Mouse (Mus musculus) hindbrain, embryonic 13.5 days (tissue): ENCODE data around the gene Arvcf. TPM values are rescaled to one million over a fixed set of nuclear protein-coding genes. Genes with fewer than 3 reads are reported as not detected.

ENCODE experiments used
- ATAC-seq: fragments of 200-750 bp; cut with Nextera tagmentation; 2 replicates; pipeline ENCODE4 v1.8.0; 2017; ENCODE audit warnings: moderate TSS enrichment; ENCODE audit not compliant: low FRiP score
- H3K27ac ChIP-seq: fragments of 300-500 bp; sonication (generic); 2 replicates; pipeline ENCODE4 v1.5.1; 2015; ENCODE audit warnings: inconsistent platforms, mild to moderate bottlenecking, moderate library complexity
- H3K27me3 ChIP-seq: fragments of 300-500 bp; sonication (generic); 2 replicates; pipeline ENCODE4 v1.6.1; 2015; ENCODE audit warnings: mild to moderate bottlenecking, inconsistent platforms
- H3K36me3 ChIP-seq: fragments of 300-500 bp; sonication (generic); 2 replicates; pipeline ENCODE4 v1.6.1; 2015; ENCODE audit warnings: mild to moderate bottlenecking, inconsistent platforms
- H3K4me1 ChIP-seq: fragments of 300-500 bp; sonication (generic); replicated peaks from 2 replicates; pipeline ENCODE4 v1.6.1; 2015; ENCODE audit warnings: inconsistent platforms
- H3K4me2 ChIP-seq: fragments of 300-500 bp; sonication (generic); 2 replicates; pipeline ENCODE4 v1.6.1; 2015; ENCODE audit warnings: inconsistent platforms, mild to moderate bottlenecking, moderate library complexity
- H3K4me3 ChIP-seq: fragments of 300-500 bp; sonication (generic); 2 replicates; pipeline ENCODE4 v1.5.1; 2015; ENCODE audit warnings: mild to moderate bottlenecking, inconsistent platforms
- H3K9ac ChIP-seq: fragments of 300-500 bp; sonication (generic); 2 replicates; pipeline ENCODE4 v1.6.1; 2015; ENCODE audit warnings: mild to moderate bottlenecking, inconsistent platforms
- H3K9me3 ChIP-seq: fragments of 300-500 bp; sonication (generic); 2 replicates; pipeline ENCODE4 v1.6.1; 2016; ENCODE audit warnings: inconsistent platforms
- WGBS: fragments of 180-500 bp; shearing (Covaris S2); methylation state at CpG from one replicate; pipeline ENCODE4 v1.1.7; 2015; 5-methylcytosine and 5-hydroxymethylcytosine counted together
- polyA plus RNA-seq: library from polyadenylated mRNA; unstranded; fragments of >200 nt; fragmentation: Nextera tagmentation; extraction: Ambion mirVana; gene quantifications from 2 replicates; pipeline ENCODE4 v1.2.1, GENCODE M21; 2015

The Arvcf gene
- polyA plus RNA-seq, 1 experiment from 2014 or later: 81.1 TPM

DNA sequence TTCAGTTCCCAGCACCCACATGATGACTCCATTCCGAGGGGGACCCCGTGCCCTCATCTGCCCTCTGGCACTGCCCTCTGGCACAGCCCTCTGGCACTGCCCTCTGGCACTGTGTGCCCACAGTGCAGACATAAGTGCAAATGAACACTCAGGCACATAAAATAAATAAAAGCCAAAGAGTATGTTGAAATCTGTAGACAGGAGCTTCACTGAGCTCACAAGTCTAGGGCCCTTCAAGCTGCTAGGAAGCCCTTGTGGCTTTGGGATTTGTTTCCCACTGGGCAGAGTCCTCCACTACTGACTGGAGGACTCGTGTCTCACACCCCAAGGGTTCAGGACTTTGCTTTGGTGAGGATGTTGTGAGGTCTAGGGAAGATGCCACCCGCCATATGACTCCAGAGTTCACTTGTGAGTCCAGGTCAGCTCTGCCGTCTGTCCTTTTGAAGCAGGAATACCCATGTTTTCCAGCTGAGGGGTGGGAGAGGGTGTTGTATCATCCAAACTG, 80.1 kb downstream of the Arvcf start:
- Histone ChIP-seq H3K27me3 (no peaks in the 10 kb centered on the region), H3K9me3 (no peaks in the 10 kb centered on the region), H3K4me1 (peaks cover 36% of the 10 kb centered on the region), H3K4me3 (no peak overlapping the region), H3K4me2 (no peak overlapping the region), H3K27ac (no peak overlapping the region), H3K36me3 (peaks cover 8% of the 10 kb centered on the region), H3K9ac (peak overlapping the region; percentile 43; the same call in 1 of the 2 replicates)
- no peak for ATAC-seq
- 88% methylated on average over 5 of the region's 5 CpGs for WGBS

DNA sequence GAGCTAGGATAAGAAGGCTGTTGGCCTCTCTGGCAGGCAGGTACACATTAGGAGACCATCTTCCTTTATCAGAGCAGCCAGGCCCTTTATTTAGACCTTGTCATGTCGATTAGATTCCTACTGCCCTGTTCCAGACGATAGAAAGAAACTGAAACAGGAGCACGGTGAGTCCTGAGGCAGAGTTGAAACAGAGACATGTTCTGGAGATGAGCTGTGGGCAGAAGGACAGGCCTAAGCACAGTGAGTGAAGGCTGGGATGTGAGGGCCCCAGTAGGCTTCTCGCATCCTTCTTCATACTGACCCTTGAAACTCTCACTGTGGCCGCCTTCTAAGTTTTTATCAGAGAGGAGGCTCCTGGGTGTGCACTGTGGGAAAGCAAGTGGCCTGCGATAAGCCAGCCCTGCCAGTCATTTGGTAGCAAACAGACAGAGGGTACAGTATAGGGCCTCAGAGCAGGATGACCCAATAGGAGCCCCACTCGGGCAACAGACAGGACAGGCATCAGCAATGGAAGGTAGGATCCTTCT, 80.6 kb downstream of the Arvcf start:
- Histone ChIP-seq H3K27ac (no peak overlapping the region), H3K4me3 (no peak overlapping the region), H3K4me1 (peaks cover 33% of the 10 kb centered on the region), H3K4me2 (no peak overlapping the region), H3K9me3 (no peaks in the 10 kb centered on the region), H3K27me3 (no peaks in the 10 kb centered on the region), H3K9ac (peak overlapping the region; percentile 43), H3K36me3 (peaks cover 4% of the 10 kb centered on the region)
- 90% methylated on average over 7 of the region's 7 CpGs for WGBS
- no peak for ATAC-seq

DNA sequence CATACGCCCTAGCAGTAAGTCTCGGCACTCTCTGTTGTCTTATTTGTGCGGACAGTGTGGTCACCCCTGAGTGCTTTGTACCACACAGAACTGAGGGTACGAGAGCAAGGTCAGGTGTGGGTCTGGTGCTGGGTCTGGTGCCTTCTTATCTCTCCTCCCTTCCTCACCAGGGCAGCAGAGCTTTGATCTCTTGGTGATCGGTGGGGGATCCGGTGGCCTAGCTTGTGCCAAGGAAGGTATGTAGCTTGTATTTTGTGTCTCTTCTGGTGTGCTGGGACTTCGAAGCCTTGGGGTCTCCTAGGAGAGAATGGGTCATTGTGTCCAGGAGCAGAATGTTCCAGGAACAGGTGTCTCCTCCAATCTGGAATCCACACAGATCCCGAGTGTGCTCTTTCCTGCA, 81.7 kb downstream of the Arvcf start:
- H3K27me3 ChIP-seq: no peaks in the 10 kb centered on the region
- ATAC-seq: no peak
- H3K9me3 ChIP-seq: no peaks in the 10 kb centered on the region
- 89% methylated on average over 8 of the region's 8 CpGs for WGBS
- peaks cover 4% of the 10 kb centered on the region; the same call in 1 of the 2 replicates for H3K36me3 ChIP-seq
- H3K9ac ChIP-seq: no peak overlapping the region
- no peak overlapping the region for H3K4me3 ChIP-seq
- no peak overlapping the region for H3K4me2 ChIP-seq
- H3K4me1 ChIP-seq: peaks cover 22% of the 10 kb centered on the region
- no peak overlapping the region for H3K27ac ChIP-seq

DNA sequence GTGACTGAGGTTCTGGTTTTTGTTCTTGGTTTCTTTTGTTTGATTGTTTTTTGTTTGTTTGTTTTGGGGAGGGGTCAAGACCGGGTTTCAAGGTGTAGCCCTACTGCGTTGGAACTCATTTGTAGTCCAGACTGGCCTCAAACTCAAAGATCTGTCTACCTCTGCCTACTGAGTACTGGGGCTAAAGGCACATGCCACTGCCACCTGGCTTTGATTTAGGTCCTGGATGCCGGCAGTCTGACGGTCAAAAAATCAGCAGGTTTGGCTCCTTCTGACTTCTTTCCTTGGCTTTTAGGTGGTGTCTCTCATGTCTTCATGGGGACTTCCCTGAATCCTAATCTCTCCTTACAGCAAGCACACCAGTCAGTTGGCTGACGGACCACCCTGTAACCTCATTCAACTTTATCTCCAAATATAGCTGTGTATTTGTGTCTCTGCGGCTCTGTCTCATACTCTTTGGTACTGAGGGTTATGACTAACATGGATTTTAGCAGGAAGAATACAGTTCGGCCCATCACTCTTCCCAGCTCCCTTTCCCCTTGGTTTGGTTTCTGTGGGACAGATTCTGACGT, 82.7 kb downstream of the Arvcf start:
- H3K9ac ChIP-seq: no peak overlapping the region
- no peak overlapping the region for H3K27ac ChIP-seq
- H3K36me3 ChIP-seq: peaks cover 8% of the 10 kb centered on the region; the same call in 1 of the 2 replicates
- WGBS: 85% methylated on average over 8 of the region's 8 CpGs
- no peaks in the 10 kb centered on the region for H3K9me3 ChIP-seq
- H3K4me2 ChIP-seq: no peak overlapping the region
- H3K4me1 ChIP-seq: peaks cover 11% of the 10 kb centered on the region
- no peak for ATAC-seq
- no peaks in the 10 kb centered on the region for H3K27me3 ChIP-seq
- H3K4me3 ChIP-seq: no peak overlapping the region

DNA sequence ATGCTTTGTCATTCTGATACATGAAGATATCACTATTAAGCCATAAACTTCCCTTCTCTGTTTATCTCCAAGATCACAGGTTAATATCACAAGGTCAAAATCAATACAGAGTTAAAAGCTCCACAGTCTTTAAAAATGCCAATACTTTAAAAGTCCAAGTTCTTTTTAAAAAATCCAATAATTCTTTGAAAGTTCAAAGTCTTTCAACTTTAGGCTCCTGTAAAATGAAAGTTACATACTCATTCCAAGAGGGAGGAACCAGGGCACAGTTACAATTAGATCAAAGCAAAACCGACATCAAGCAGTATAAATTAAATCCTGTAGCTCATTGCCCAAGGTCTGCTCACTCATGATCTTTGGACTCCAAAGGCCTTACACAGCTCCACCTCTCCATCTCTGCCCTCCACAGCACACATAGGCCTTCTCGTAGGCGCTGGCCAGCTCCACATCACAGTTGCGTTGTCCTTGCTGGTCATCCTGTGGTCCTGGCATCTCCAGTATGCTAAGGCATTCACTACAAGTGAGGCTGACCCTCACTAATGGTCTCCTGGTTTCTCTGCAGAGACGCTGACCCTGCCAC, 85.4 kb downstream of the Arvcf start:
- H3K36me3 ChIP-seq: peaks cover 27% of the 10 kb centered on the region
- H3K9ac ChIP-seq: no peak overlapping the region
- no peak for ATAC-seq
- H3K4me1 ChIP-seq: no peaks in the 10 kb centered on the region
- no peaks in the 10 kb centered on the region for H3K27me3 ChIP-seq
- H3K27ac ChIP-seq: no peak overlapping the region
- WGBS: 95% methylated on average over 5 of the region's 5 CpGs
- no peak overlapping the region for H3K4me3 ChIP-seq
- H3K9me3 ChIP-seq: no peaks in the 10 kb centered on the region
- H3K4me2 ChIP-seq: no peak overlapping the region

DNA sequence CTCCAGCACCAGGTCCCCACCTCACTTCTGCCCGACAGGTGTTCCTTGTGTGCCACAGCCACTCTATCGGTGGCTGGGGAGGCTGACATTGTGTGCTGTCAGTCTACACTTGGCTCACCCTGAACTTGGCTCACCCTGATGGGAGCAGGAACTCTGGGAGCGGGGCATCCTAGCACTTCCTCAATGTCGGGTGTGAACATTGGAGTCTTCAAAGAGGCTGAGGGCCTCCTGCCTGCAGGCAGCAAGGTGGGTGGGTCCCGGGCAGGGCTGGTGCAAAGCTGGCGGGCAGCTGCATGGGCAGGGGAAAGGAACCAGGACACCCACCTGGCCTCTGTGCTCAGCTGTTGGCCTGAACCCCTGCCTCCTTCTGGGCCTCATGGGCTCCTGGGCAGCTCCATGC, 88.1 kb downstream of the Arvcf start:
- ATAC-seq: no peak
- Histone ChIP-seq H3K4me3 (no peak overlapping the region), H3K27ac (no peak overlapping the region), H3K27me3 (no peaks in the 10 kb centered on the region), H3K36me3 (peaks cover 35% of the 10 kb centered on the region), H3K9ac (no peak overlapping the region), H3K4me1 (no peaks in the 10 kb centered on the region), H3K9me3 (no peaks in the 10 kb centered on the region), H3K4me2 (no peak overlapping the region)
- 90% methylated on average over 4 of the region's 6 CpGs for WGBS

DNA sequence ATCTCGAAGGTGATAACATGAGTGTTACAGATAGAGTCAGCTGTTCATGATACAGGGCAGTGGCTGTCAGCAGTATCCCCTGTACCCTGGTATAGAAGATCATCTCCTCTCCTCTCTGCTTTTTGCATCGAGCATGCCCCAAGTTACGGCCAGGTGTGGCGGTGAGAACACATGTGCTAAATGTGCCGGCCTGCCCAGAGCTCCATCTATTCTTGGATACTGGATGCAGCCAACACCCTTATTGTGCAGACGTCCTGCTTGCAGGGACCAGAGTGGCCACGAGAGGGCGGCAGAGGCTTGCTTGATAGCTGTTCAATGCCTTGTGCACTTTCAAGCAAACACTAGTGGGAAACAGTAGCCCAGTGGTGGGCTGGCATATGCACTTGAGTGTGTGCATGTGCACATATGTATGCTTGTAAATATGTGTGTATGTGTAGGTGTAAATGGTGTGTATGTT, 95.4 kb downstream of the Arvcf start:
- H3K27me3 ChIP-seq: no peaks in the 10 kb centered on the region; the same call in 1 of the 2 replicates

DNA sequence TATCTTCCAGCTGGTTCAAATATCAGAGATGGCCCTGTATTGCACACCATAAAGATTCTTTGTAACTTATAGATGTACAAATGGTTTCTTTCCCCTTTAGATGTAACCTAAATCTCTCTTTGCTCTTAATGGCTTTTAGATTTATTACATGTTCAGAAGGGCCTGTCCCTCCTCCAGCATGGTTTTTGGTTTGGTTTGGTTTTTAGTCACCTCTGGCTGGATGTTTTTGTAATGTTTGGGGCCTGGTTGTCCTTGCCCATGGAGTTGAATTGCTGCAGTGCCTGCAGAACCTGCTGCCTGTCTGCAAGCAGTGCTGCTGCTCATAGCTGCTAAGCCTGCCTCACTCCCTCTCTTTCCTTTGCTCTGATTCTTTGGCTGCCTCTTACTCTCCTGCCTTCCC, 99.3 kb downstream of the Arvcf start:
- peaks cover 3% of the 10 kb centered on the region; the same call in 1 of the 2 replicates for H3K27me3 ChIP-seq
- H3K9ac ChIP-seq: no peak overlapping the region
- 0 out of 2 replicates have a peak, but pooled peaks cover 18% of the 10 kb centered on the region for H3K36me3 ChIP-seq
- H3K4me3 ChIP-seq: no peak overlapping the region
- no peak for ATAC-seq
- 0 out of 2 replicates have a peak, but pooled peaks cover 5% of the 10 kb centered on the region for H3K4me1 ChIP-seq
- H3K27ac ChIP-seq: no peak overlapping the region
- no peaks in the 10 kb centered on the region for H3K9me3 ChIP-seq
- H3K4me2 ChIP-seq: no peak overlapping the region

More for the DNA sequence above, 95.4 kb downstream of the Arvcf start:
- no peaks in the 10 kb centered on the region for H3K9me3 ChIP-seq
- H3K9ac ChIP-seq: no peak overlapping the region
- no peak overlapping the region for H3K4me3 ChIP-seq
- 30% methylated on average over 8 of the region's 8 CpGs for WGBS
- ATAC-seq: peak; percentile 86
- no peak overlapping the region for H3K4me2 ChIP-seq
- no peak overlapping the region for H3K27ac ChIP-seq
- H3K36me3 ChIP-seq: peaks cover 30% of the 10 kb centered on the region
- H3K4me1 ChIP-seq: no peaks in the 10 kb centered on the region

DNA sequence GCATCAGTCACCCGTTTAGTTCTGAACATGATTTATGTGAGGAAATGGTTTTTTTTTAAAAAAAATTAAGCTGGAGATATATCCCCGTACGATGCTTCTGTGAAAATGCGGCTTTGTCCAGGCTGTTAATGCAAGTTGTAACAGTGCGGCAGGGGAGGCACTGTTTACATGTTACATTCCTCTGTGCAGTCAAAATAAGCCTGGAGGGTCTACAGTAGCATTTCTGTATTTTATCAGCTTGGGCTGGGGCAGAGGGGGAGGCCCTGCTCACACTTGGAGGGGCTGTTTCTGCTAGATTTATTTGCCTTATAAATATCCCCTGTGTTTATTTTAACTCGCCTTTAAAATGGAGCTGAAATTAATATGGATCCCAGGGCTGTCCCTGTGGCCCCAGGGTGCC, 100.1 kb downstream of the Arvcf start:
- H3K4me1 ChIP-seq: 0 out of 2 replicates have a peak, but pooled peaks cover 5% of the 10 kb centered on the region
- WGBS: 83% methylated on average over 6 of the region's 6 CpGs
- no peak for ATAC-seq
- 0 out of 2 replicates have a peak, but pooled peaks cover 3% of the 10 kb centered on the region for H3K27me3 ChIP-seq
- H3K36me3 ChIP-seq: 0 out of 2 replicates have a peak, but pooled peaks cover 17% of the 10 kb centered on the region
- H3K27ac ChIP-seq: no peak overlapping the region
- no peak overlapping the region for H3K4me2 ChIP-seq
- H3K4me3 ChIP-seq: no peak overlapping the region
- no peaks in the 10 kb centered on the region for H3K9me3 ChIP-seq
- H3K9ac ChIP-seq: no peak overlapping the region

DNA sequence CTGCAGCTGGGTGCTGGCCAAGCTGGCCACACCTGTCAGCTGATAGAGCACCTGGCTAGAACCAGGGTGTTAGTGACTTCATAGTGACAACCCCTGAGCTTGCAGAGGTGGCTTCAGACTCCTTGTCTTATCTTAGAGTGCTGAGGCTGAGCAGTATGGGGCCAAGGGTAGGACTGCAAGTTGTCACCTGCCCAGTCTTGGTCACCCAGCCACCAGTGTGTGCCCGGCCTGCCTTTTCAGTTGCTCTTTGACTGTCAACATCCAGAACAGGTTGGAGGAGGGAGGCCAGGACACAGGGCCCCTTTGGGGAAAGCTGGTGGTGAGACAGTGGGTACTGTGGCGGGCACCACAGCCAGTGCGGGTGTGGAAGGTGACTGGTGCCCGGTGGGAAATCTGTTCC, 101.0 kb downstream of the Arvcf start:
- no peak for ATAC-seq
- 97% methylated on average over 4 of the region's 4 CpGs for WGBS
- H3K4me3 ChIP-seq: no peak overlapping the region
- no peak overlapping the region for H3K4me2 ChIP-seq
- H3K4me1 ChIP-seq: 0 out of 2 replicates have a peak, but pooled peaks cover 5% of the 10 kb centered on the region
- 0 out of 2 replicates have a peak, but pooled peaks cover 6% of the 10 kb centered on the region for H3K27me3 ChIP-seq
- 0 out of 2 replicates have a peak, but pooled peaks cover 17% of the 10 kb centered on the region for H3K36me3 ChIP-seq
- no peaks in the 10 kb centered on the region for H3K9me3 ChIP-seq
- no peak overlapping the region for H3K27ac ChIP-seq
- H3K9ac ChIP-seq: no peak overlapping the region

DNA sequence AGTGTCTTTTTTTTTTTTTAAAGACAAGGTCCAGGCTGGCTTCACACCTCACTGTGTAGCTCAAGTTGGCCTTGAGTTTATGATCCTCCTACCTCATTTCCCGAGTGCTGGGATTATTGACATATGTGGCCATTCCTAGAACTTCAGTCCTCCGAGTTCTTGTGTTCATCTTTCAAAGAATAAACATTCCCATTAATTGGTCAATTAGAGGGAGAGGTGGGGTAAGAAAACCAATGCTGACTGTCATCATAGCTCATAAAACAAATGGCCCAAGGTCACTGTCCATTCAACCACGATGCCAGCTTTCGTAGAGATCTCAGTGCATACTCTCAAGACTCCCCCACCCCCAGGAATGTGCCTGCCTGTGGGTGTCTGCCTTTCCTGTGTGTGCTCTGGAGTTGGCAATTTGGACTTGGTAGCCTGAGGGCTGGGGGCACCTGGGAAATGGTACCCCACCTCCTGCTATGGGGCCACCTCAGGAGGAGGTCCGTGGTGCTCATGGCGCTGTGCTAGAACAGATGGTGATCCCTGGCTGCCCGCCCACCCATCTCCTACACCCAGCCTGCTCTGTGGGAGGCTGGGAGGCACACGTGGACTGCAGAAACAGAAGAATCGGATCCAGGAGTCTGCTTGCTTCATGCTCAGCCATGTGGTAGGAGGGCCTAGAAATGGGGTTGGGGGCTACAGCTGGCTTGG, 103.7 kb downstream of the Arvcf start:
- Histone ChIP-seq H3K4me3 (no peak overlapping the region), H3K27me3 (peaks cover 15% of the 10 kb centered on the region; the same call in 1 of the 2 replicates), H3K9ac (0 out of 2 replicates have a peak overlapping the region, but pooled peaks have one; percentile 1), H3K4me1 (0 out of 2 replicates have a peak, but pooled peaks cover 5% of the 10 kb centered on the region), H3K27ac (no peak overlapping the region), H3K9me3 (no peaks in the 10 kb centered on the region), H3K36me3 (peaks cover 11% of the 10 kb centered on the region; the same call in 1 of the 2 replicates), H3K4me2 (no peak overlapping the region)
- no peak for ATAC-seq
- WGBS: 65% methylated on average over 9 of the region's 9 CpGs

DNA sequence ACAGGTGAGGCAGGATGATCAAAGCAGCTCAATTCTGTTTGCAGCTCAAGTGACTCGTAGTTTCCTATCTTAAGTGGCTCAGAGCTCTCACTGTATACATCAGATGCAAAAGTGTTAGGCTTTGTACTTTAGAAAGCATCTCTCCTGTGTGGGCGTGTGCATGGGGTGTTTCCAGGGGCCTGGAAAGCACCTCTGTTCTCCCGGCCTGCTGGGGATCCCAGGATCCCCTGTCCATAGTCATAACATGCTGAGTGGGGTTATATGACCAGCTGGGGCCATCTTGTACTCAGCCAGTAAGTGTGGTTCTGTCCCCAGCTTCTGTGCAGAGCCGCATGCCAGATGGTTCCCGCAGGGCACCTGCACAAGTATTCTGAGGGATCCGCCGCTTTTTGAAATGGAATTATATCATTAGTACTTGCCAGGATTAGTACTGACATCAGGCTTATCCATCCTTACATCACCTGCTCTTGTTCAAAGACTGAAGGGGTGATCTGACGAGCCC, 104.4 kb downstream of the Arvcf start:
- 80% methylated on average over 8 of the region's 8 CpGs for WGBS
- H3K36me3 ChIP-seq: peaks cover 19% of the 10 kb centered on the region
- H3K4me1 ChIP-seq: 0 out of 2 replicates have a peak, but pooled peaks cover 5% of the 10 kb centered on the region
- peak overlapping the region; percentile 1; the same call in 1 of the 2 replicates for H3K9ac ChIP-seq
- ATAC-seq: no peak
- no peak overlapping the region for H3K4me3 ChIP-seq
- no peak overlapping the region for H3K27ac ChIP-seq
- H3K9me3 ChIP-seq: no peaks in the 10 kb centered on the region
- peaks cover 21% of the 10 kb centered on the region for H3K27me3 ChIP-seq
- no peak overlapping the region for H3K4me2 ChIP-seq
